Mouse (Mus musculus): ENCODE data around the gene Vwa5b2. TPM values are rescaled to one million over a fixed set of nuclear protein-coding genes. Genes with fewer than 3 reads are reported as not detected.

The Vwa5b2 gene
- polyA plus RNA-seq, 1 experiment: 58.1 TPM

- Histone ChIP-seq H3K27ac (ENCODE audit: insufficient read depth, low read length) (no peak overlapping the region), H3K27me3 (ENCODE audit: control insufficient read depth, insufficient read depth, low read length) (no peaks in the 10 kb centered on the region), H3K4me3 (replicated peaks; ENCODE audit: insufficient read depth, low read depth, low read length) (no peak overlapping the region), H3K4me1 (ENCODE audit: control insufficient read depth, insufficient read depth, low read length) (no peaks in the 10 kb centered on the region; the same call in 1 of the 2 replicates)
- WGBS: 91% methylated on average over 5 of the region's 5 CpGs
- TF ChIP-seq CTCF (IDR thresholded peaks at IDR 0.05; ENCODE audit: borderline replicate concordance, insufficient read depth, low read depth, low read length) (no peak), POLR2A (IDR thresholded peaks at IDR 0.05; ENCODE audit: borderline replicate concordance, insufficient read depth, low read length) (no peak)
- DNase-seq: no peak
These were observed 37.6 kb upstream of the Vwa5b2 start for GRCm38 (mm10) chr16:20551691-20552090.

- Histone ChIP-seq H3K27ac (ENCODE audit: insufficient read depth, low read length) (no peak overlapping the region), H3K27me3 (ENCODE audit: control insufficient read depth, insufficient read depth, low read length) (no peaks in the 10 kb centered on the region), H3K4me3 (replicated peaks; ENCODE audit: insufficient read depth, low read depth, low read length) (no peak overlapping the region), H3K4me1 (ENCODE audit: control insufficient read depth, insufficient read depth, low read length) (no peaks in the 10 kb centered on the region; the same call in 1 of the 2 replicates)
- no peak for DNase-seq
- TF ChIP-seq CTCF (IDR thresholded peaks at IDR 0.05; ENCODE audit: borderline replicate concordance, insufficient read depth, low read depth, low read length): no peak
- TF ChIP-seq POLR2A (IDR thresholded peaks at IDR 0.05; ENCODE audit: borderline replicate concordance, insufficient read depth, low read length): no peak
- WGBS: 87% methylated on average over 1 of the region's 1 CpGs
These were observed 36.7 kb upstream of the Vwa5b2 start for GRCm38 (mm10) chr16:20552594-20552993.

- WGBS: 82% methylated on average over 6 of the region's 6 CpGs
- Histone ChIP-seq H3K4me3 (replicated peaks; ENCODE audit: insufficient read depth, low read depth, low read length) (no peak overlapping the region), H3K4me1 (ENCODE audit: control insufficient read depth, insufficient read depth, low read length) (no peaks in the 10 kb centered on the region; the same call in 1 of the 2 replicates), H3K27me3 (ENCODE audit: control insufficient read depth, insufficient read depth, low read length) (no peaks in the 10 kb centered on the region), H3K27ac (ENCODE audit: insufficient read depth, low read length) (no peak overlapping the region)
- no peak for DNase-seq
- TF ChIP-seq CTCF (IDR thresholded peaks at IDR 0.05; ENCODE audit: borderline replicate concordance, insufficient read depth, low read depth, low read length): no peak
- no peak for TF ChIP-seq POLR2A (IDR thresholded peaks at IDR 0.05; ENCODE audit: borderline replicate concordance, insufficient read depth, low read length)
These were observed 34.3 kb upstream of the Vwa5b2 start for GRCm38 (mm10) chr16:20555000-20555399.

DNA sequence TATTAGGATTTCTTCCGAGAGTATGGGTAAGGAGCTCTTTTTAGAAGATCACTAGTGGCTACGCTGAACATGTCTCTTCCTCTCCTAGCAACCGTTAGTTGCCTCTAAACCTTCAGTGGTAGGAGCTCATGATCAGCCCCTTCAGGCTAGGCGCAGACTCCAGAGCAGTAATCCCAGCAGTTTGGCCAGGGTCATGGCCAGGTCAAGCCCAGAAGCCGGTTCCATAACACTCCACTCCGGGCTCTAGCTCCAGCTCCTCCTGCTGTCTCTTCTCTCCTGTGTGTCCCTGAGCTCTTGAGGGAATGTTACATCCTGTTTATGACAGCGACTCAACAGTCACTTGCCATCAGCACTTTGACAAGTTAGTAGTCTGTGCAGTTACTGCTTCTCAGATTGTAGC, 31.9 kb upstream of the Vwa5b2 start:
- no peaks in the 10 kb centered on the region for H3K27me3 ChIP-seq (ENCODE audit: control insufficient read depth, insufficient read depth, low read length)
- no peak overlapping the region for H3K4me3 ChIP-seq (replicated peaks; ENCODE audit: insufficient read depth, low read depth, low read length)
- no peak for DNase-seq
- no peaks in the 10 kb centered on the region; the same call in 1 of the 2 replicates for H3K4me1 ChIP-seq (ENCODE audit: control insufficient read depth, insufficient read depth, low read length)
- WGBS: 89% methylated on average over 7 of the region's 7 CpGs
- H3K27ac ChIP-seq (ENCODE audit: insufficient read depth, low read length): no peak overlapping the region
- TF ChIP-seq CTCF (IDR thresholded peaks at IDR 0.05; ENCODE audit: borderline replicate concordance, insufficient read depth, low read depth, low read length): no peak
- no peak for TF ChIP-seq POLR2A (IDR thresholded peaks at IDR 0.05; ENCODE audit: borderline replicate concordance, insufficient read depth, low read length)

DNA sequence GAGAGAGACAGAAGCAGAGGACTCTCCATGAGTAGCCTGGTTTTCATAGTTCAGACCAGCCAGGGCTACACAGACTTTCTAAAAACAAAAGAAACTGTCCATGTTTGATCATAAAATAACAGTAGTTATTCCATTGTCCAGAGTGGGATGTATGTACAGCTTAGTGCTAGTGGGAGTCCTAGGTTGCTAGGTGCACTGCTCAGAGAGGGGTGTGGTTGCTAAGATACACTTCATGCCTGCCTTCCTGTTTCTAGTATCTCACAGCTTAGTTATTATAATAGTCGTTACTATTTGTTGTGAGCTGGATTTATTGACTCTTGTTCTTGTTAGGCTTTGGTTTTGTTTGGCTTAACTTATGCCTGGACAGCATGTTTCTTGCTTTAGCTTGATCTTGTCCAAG, 24.2 kb upstream of the Vwa5b2 start:
- no peak for DNase-seq
- TF ChIP-seq CTCF (IDR thresholded peaks at IDR 0.05; ENCODE audit: borderline replicate concordance, insufficient read depth, low read depth, low read length) (no peak), POLR2A (IDR thresholded peaks at IDR 0.05; ENCODE audit: borderline replicate concordance, insufficient read depth, low read length) (no peak)
- no peak overlapping the region for H3K27ac ChIP-seq (ENCODE audit: insufficient read depth, low read length)
- H3K4me1 ChIP-seq (ENCODE audit: control insufficient read depth, insufficient read depth, low read length): no peaks in the 10 kb centered on the region; the same call in 1 of the 2 replicates
- H3K4me3 ChIP-seq (replicated peaks; ENCODE audit: insufficient read depth, low read depth, low read length): no peak overlapping the region
- H3K27me3 ChIP-seq (ENCODE audit: control insufficient read depth, insufficient read depth, low read length): no peaks in the 10 kb centered on the region
- 0% methylated on average over 1 of the region's 1 CpGs for WGBS

DNA sequence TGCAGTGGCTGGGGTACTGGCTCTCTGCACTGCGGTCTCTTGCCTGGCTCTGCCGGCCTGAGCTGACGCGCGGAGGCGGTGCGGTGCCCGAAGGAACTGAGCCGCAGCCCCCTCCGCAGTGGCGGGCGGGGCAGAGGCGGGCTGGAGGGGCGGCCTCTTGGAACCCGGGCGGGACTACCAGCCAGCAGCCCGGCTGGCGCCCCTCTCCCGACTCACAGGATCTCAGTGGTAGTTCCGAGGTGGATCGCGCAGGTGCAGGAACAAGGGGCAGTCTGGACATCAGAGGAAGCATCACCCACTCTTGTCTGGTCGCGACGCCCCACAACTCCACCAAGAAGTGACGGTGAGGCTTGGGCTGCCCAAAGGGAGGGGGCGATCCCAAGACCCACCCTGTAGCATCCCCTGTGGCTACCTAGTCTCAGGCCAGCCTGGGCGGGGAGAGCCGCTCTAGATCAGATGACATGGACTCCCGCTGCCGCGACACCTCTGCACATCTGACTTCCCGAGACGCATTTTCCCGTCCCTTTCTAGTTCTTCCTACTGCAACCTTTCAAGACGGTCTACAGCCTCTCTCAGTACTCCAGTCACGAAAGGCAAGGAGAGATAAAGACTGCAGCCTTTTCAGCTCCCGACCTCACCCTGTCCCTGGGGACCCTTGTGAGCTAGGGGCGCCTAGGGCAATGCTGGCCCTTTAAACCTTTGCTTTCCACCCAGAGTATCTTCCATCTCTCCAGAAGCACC, 838 bp downstream of the Vwa5b2 start:
- peak; percentile 60 to 64 for DNase-seq
- Histone ChIP-seq H3K4me1 (ENCODE audit: control insufficient read depth, insufficient read depth, low read length) (no peaks in the 10 kb centered on the region), H3K27me3 (ENCODE audit: control insufficient read depth, insufficient read depth, low read length) (no peaks in the 10 kb centered on the region), H3K27ac (ENCODE audit: insufficient read depth, low read length) (no peak overlapping the region), H3K4me3 (replicated peaks; ENCODE audit: insufficient read depth, low read depth, low read length) (peak overlapping the region; percentile 73)
- 2% methylated on average over 39 of the region's 39 CpGs for WGBS
- TF ChIP-seq CTCF (IDR thresholded peaks at IDR 0.05; ENCODE audit: borderline replicate concordance, insufficient read depth, low read depth, low read length): no peak
- 0 out of 2 replicates have a peak, but pooled peaks have one; percentile 38 for TF ChIP-seq POLR2A (IDR thresholded peaks at IDR 0.05; ENCODE audit: borderline replicate concordance, insufficient read depth, low read length)

GRCm38 (mm10) chr16:20590680-20591038, 1.4 kb downstream of the Vwa5b2 start:
- Histone ChIP-seq H3K4me1 (ENCODE audit: control insufficient read depth, insufficient read depth, low read length) (no peaks in the 10 kb centered on the region), H3K4me3 (replicated peaks; ENCODE audit: insufficient read depth, low read depth, low read length) (peak overlapping the region; percentile 73), H3K27me3 (ENCODE audit: control insufficient read depth, insufficient read depth, low read length) (no peaks in the 10 kb centered on the region), H3K27ac (ENCODE audit: insufficient read depth, low read length) (no peak overlapping the region)
- TF ChIP-seq POLR2A (IDR thresholded peaks at IDR 0.05; ENCODE audit: borderline replicate concordance, insufficient read depth, low read length) (no peak), CTCF (IDR thresholded peaks at IDR 0.05; ENCODE audit: borderline replicate concordance, insufficient read depth, low read depth, low read length) (no peak)
- no peak for DNase-seq
- 3% methylated on average over 17 of the region's 17 CpGs for WGBS

- no peaks in the 10 kb centered on the region for H3K4me1 ChIP-seq (ENCODE audit: control insufficient read depth, insufficient read depth, low read length)
- 11% methylated on average over 48 of the region's 48 CpGs for WGBS
- no peak for DNase-seq
- H3K27me3 ChIP-seq (ENCODE audit: control insufficient read depth, insufficient read depth, low read length): no peaks in the 10 kb centered on the region
- no peak overlapping the region for H3K27ac ChIP-seq (ENCODE audit: insufficient read depth, low read length)
- TF ChIP-seq CTCF (IDR thresholded peaks at IDR 0.05; ENCODE audit: borderline replicate concordance, insufficient read depth, low read depth, low read length) (no peak), POLR2A (IDR thresholded peaks at IDR 0.05; ENCODE audit: borderline replicate concordance, insufficient read depth, low read length) (no peak)
- H3K4me3 ChIP-seq (replicated peaks; ENCODE audit: insufficient read depth, low read depth, low read length): no peak overlapping the region
These were observed 1.9 kb downstream of the Vwa5b2 start for GRCm38 (mm10) chr16:20591076-20591705.
